Mouse (Mus musculus) cerebellum, postnatal 36 days (tissue): ENCODE results near the gene Plekho2.

Source experiments
- DNase-seq, 2 experiments: peaks; one replicate each; pipeline ENCODE4 v3.0.0; 2021 to 2022; ENCODE audit warnings: mixed read lengths in 2 of 2

Plekho2 gene

GRCm38 (mm10) chr9:65579781-65580371, at the start of gene Plekho2:
TSS of gene Plekho2 (minus strand) at chr9:65580040.
- DNase-seq, result peak; percentile 57 to 74

- no peak for DNase-seq
Measured at GRCm38 (mm10) chr9:65629025-65629766, 49.4 kb upstream of the Plekho2 start, which contains the start of gene Rbpms2. TSS of gene Rbpms2 (plus strand) at chr9:65629648.

- DNase-seq, result no peak
Measured at GRCm38 (mm10) chr9:65624266-65624665, 44.4 kb upstream of the Plekho2 start.

- no peak for DNase-seq
Measured at GRCm38 (mm10) chr9:65622826-65623225, 43.0 kb upstream of the Plekho2 start.

- DNase-seq, result no peak
Measured at GRCm38 (mm10) chr9:65621666-65622065, 41.8 kb upstream of the Plekho2 start.

- no peak for DNase-seq
Measured at GRCm38 (mm10) chr9:65621196-65621595, 41.4 kb upstream of the Plekho2 start.

GRCm38 (mm10) chr9:65619311-65619710, 39.5 kb upstream of the Plekho2 start:
- no peak for DNase-seq

- no peak for DNase-seq
Measured at GRCm38 (mm10) chr9:65613098-65613497, 33.3 kb upstream of the Plekho2 start.

GRCm38 (mm10) chr9:65611969-65612486, 32.2 kb upstream of the Plekho2 start:
- no peak for DNase-seq

GRCm38 (mm10) chr9:65607120-65607519, 27.3 kb upstream of the Plekho2 start:
- no peak for DNase-seq

GRCm38 (mm10) chr9:65606321-65607109, 26.7 kb upstream of the Plekho2 start:
- DNase-seq, result no peak

GRCm38 (mm10) chr9:65605471-65606136, 25.8 kb upstream of the Plekho2 start:
- DNase-seq, result peak; percentile 44 to 53

- DNase-seq, result peak in 1 of 2 experiments; percentile 8
Measured at GRCm38 (mm10) chr9:65603401-65604102, 23.7 kb upstream of the Plekho2 start.

GRCm38 (mm10) chr9:65600951-65601350, 21.1 kb upstream of the Plekho2 start:
- DNase-seq, result no peak

GRCm38 (mm10) chr9:65598765-65599249, 19.0 kb upstream of the Plekho2 start:
- peak; percentile 21 to 41 for DNase-seq

GRCm38 (mm10) chr9:65593596-65593995, 13.8 kb upstream of the Plekho2 start:
- DNase-seq, result no peak

- DNase-seq, result no peak
Measured at GRCm38 (mm10) chr9:65592721-65593120, 12.9 kb upstream of the Plekho2 start.

GRCm38 (mm10) chr9:65589091-65589490, 9.3 kb upstream of the Plekho2 start:
- no peak for DNase-seq

- no peak for DNase-seq
Measured at GRCm38 (mm10) chr9:65587573-65588358, 7.9 kb upstream of the Plekho2 start.

GRCm38 (mm10) chr9:65587270-65587572, 7.4 kb upstream of the Plekho2 start:
- no peak for DNase-seq
